Mouse (Mus musculus): ENCODE measurements around the gene Ctdspl. TPM values are rescaled to one million over a fixed set of nuclear protein-coding genes. Genes with fewer than 3 reads are reported as not detected.
A peak's percentile ranks its signal among the peaks of the same experiment; 100 is the strongest.

Ctdspl gene
- total and polyA plus RNA-seq, 2 experiments from 2014 or later: 4.6 to 7.8 TPM

GRCm38 (mm10) chr9:119091581-119092310 is 165.5 kb downstream of the Ctdspl start:
- TF ChIP-seq CTCF (IDR thresholded peaks at IDR 0.05; ENCODE audit: low read depth): no peak
- H3K27ac ChIP-seq (ENCODE audit: low read depth, low read length): no peak overlapping the region
- DNase-seq (no peak), ATAC-seq (no peak)
- no peak overlapping the region for H3K4me3 ChIP-seq (ENCODE audit: low read depth, low read length)
- no peaks in the 10 kb centered on the region for H3K36me3 ChIP-seq (ENCODE audit: insufficient read depth)
- H3K4me2 ChIP-seq (ENCODE audit: low read depth): peak overlapping the region; percentile 85
- no peak overlapping the region for H3K9ac ChIP-seq
- no peaks in the 10 kb centered on the region for H3K9me3 ChIP-seq (ENCODE audit: low read length)
- peaks cover 10% of the 10 kb centered on the region for H3K4me1 ChIP-seq (ENCODE audit: insufficient read depth)
- peaks cover 2% of the 10 kb centered on the region; the same call in 1 of the 2 replicates for H3K27me3 ChIP-seq (ENCODE audit: insufficient read depth, low read length)
- 70% methylated on average over 12 of the region's 12 CpGs for WGBS

GRCm38 (mm10) chr9:119092473-119093418 is 166.5 kb downstream of the Ctdspl start:
- no peak for TF ChIP-seq CTCF (IDR thresholded peaks at IDR 0.05; ENCODE audit: low read depth)
- ATAC-seq: no peak

More at GRCm38 (mm10) chr9:119092473-119093418, 166.5 kb downstream of the Ctdspl start:
- 4% methylated on average over 45 of the region's 45 CpGs for WGBS
- H3K27me3 ChIP-seq (ENCODE audit: insufficient read depth, low read length): peaks cover 2% of the 10 kb centered on the region; the same call in 1 of the 2 replicates
- peak overlapping the region; percentile 85 for H3K4me2 ChIP-seq (ENCODE audit: low read depth)
- peak; percentile 42 for DNase-seq
- no peaks in the 10 kb centered on the region for H3K9me3 ChIP-seq (ENCODE audit: low read length)
- H3K9ac ChIP-seq: peak overlapping the region; percentile 58
- H3K36me3 ChIP-seq (ENCODE audit: insufficient read depth): no peaks in the 10 kb centered on the region
- H3K4me1 ChIP-seq (ENCODE audit: insufficient read depth): peaks cover 10% of the 10 kb centered on the region
- no peak overlapping the region for H3K27ac ChIP-seq (ENCODE audit: low read depth, low read length)
- peak overlapping the region; percentile 54 for H3K4me3 ChIP-seq (ENCODE audit: low read depth, low read length)

Small RNA genes within 50 kb of the gene (microRNA-seq; reads per million reads assigned to microRNA genes)
- 12.7 to 14.3 reads per million in 2 experiments for gene Mir26a-1

Other genes starting within 250 kb of the Ctdspl start
- 3.3 and 6.5 TPM in 2 replicates for gene Vill, start 126.3 kb downstream of the Ctdspl start, total RNA-seq (2014; rRNA removed)
- gene Vill, start 126.3 kb downstream of the Ctdspl start, polyA plus RNA-seq (2015; fragmentation: Nextera tagmentation; extraction: Ambion mirVana): 2.7 and 3.8 TPM in 2 replicates
- 9.6 and 16.1 TPM in 2 replicates for gene Plcd1, start 167.0 kb downstream of the Ctdspl start, total RNA-seq (2014; rRNA removed)
- gene Plcd1, start 167.0 kb downstream of the Ctdspl start, polyA plus RNA-seq (2015; fragmentation: Nextera tagmentation; extraction: Ambion mirVana): 8.2 and 11.3 TPM in 2 replicates
- 0.85 and 2.0 TPM in 2 replicates for gene Dlec1, start 176.0 kb downstream of the Ctdspl start, total RNA-seq (2014; rRNA removed)
- 0.40 and 0.42 TPM in 2 replicates for gene Dlec1, start 176.0 kb downstream of the Ctdspl start, polyA plus RNA-seq (2015; fragmentation: Nextera tagmentation; extraction: Ambion mirVana)
- 2.0 and 2.1 TPM in 2 replicates for gene Acaa1b, start 230.6 kb downstream of the Ctdspl start, total RNA-seq (2014; rRNA removed)
- 2.2 and 2.7 TPM in 2 replicates for gene Acaa1b, start 230.6 kb downstream of the Ctdspl start, polyA plus RNA-seq (2015; fragmentation: Nextera tagmentation; extraction: Ambion mirVana)
- not detected in 2 replicates for gene Gm47289, start 232.7 kb downstream of the Ctdspl start, total RNA-seq (2014; rRNA removed)
- gene Gm47289, start 232.7 kb downstream of the Ctdspl start, polyA plus RNA-seq (2015; fragmentation: Nextera tagmentation; extraction: Ambion mirVana): not detected in 2 replicates

All from forebrain, postnatal 0 days (tissue).